Mouse (Mus musculus): ENCODE measurements around the gene Gm28038.

DNA sequence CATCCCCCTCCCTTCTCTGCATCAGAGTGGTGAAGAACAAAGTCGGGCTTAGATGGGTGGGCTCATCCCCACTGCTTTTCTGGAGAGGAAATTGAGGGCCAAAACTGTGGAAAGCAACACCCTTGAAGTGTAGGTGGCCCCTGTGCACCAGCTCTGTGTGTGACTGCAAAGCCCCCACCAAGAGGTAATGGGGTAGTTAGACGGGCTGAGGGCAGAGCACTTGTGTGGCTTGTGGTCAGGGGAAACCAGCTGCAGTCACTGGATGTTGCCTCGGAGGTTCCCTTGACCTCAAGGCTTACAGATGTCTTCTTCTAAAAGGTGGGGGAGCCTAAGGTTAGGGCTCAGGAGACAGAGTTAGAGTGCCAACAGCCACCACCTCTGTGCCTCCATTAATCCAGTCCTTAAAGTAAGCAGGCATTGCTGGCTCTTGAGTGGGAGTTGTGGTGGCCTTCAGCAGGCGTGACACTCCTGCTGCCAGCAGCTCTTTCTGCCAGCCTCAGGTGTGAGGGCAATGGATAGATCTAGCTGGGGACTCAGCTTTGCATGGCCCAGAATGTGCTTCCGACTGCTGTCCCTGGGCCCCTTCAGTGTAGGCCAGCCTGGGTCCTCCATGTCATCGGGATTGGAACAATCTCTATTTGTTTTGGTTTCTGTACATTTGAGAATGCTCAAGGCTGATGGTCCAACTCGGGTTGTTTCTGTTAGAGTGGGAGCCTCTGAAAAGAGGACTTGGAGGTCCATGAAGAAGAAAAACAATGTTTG is 23.0 kb upstream of the Gm28038 start:
- TF ChIP-seq CTCF (IDR thresholded peaks at IDR 0.05; ENCODE audit: low read depth) (no peak), EP300 (optimal IDR thresholded peaks at IDR 0.05) (no peak)
